Mouse (Mus musculus): Measurements from ENCODE around the gene Il12a.

The Il12a gene

GRCm38 (mm10) chr3:68684207-68684606 is 6.2 kb upstream of the Il12a start:
- DNase-seq (ENCODE audit: low read depth, low spot score), result no peak

DNA sequence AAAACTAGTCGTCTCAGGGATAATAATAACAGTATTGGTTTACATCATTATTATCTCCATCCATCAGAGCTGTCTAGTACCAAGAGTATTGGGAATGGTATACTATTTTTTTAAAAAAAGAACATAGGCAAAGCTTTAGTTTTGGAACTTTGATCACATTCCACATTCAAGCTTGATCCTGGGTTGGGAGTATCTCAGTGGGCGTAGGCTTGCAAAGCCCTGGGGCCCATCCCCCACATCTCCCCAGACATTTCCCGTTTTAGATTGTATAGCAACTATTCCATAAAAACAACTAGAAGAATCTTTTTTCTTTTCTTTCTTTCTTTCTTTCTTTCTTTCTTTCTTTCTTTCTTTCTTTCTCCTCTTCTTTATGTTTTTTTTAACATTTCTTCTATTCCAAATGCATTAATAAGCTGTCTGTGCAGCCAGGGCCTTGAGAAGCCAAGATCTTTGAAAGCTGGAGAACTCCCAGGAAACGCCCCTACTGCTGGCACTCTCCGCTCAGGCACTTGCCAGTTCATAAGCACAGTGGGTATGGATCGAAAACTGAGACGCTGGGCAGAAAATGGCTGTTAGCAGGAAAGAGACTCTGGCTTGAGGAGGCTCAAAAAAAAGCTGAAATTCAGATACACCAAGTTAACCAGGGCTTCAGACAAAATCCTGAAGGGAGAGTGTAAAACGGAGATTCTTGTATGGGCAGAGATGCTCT is 3.4 kb upstream of the Il12a start:
- DNase-seq (ENCODE audit: low read depth, low spot score), result no peak

GRCm38 (mm10) chr3:68689346-68689745 is 1.1 kb upstream of the Il12a start:
- DNase-seq (ENCODE audit: low read depth, low spot score), result no peak

GRCm38 (mm10) chr3:68691100-68691778 is 795 bp downstream of the Il12a start:
- DNase-seq (ENCODE audit: low read depth, low spot score), result peak; percentile 33

GRCm38 (mm10) chr3:68691938-68692599 is 1.6 kb downstream of the Il12a start:
- no peak for DNase-seq (ENCODE audit: low read depth, low spot score)

- no peak for DNase-seq (ENCODE audit: low read depth, low spot score)
These were observed 2.3 kb downstream of the Il12a start for GRCm38 (mm10) chr3:68692600-68693225.

DNA sequence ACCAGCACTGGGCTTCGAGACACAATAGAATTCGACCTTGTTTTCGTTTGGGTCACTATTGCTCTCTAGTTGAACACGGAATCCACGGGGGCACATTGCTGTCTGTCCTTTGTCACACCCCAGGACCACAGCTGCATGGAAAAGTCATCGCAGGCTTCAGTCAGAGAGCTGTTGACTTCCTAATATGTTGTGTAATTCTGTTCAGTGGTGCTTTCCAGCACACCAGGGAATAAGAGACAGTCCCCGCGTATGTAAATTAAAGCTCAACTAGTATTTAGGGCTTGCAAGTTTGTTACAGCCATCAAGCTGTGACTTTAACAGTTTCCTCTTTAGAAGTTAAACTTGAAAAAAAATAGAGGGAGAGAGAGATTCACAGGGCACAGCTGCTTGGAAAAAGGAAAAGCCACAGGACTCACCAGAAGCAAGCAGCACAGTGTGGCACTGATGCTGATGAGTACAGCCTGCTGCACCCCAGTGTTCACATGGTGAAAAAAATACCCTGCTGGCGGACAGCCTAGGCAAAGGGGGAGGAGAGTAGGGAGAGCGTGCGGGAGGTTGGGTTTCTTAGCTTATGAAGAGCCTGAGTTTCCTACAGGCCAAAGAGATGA is 3.1 kb downstream of the Il12a start:
- DNase-seq (ENCODE audit: low read depth, low spot score), result no peak

GRCm38 (mm10) chr3:68695321-68695720 is 4.9 kb downstream of the Il12a start:
- DNase-seq (ENCODE audit: low read depth, low spot score), result no peak

GRCm38 (mm10) chr3:68696495-68697200 is 6.2 kb downstream of the Il12a start:
- no peak for DNase-seq (ENCODE audit: low read depth, low spot score)

DNA sequence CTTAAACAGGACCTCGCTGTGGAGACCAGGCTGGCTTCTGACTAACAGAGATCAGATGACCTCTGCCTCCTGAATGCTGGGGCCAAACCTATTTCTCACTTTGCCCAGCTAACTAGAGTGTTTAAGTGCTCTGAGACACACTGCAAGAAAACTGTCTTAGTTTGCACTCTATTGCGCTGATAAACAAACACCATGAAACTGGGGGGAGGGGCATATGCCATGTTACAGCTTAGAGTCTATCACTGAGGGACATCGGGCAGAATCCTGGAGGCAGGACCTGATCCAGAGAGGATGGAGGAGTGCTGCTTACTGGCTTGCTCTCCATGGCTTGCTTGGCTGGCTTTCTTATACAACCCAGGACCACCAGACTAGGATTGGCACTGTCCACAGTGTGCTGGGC is 8.2 kb downstream of the Il12a start:
- DNase-seq (ENCODE audit: low read depth, low spot score), result no peak

GRCm38 (mm10) chr3:68700091-68700490 is 9.6 kb downstream of the Il12a start:
- DNase-seq (ENCODE audit: low read depth, low spot score), result no peak

DNA sequence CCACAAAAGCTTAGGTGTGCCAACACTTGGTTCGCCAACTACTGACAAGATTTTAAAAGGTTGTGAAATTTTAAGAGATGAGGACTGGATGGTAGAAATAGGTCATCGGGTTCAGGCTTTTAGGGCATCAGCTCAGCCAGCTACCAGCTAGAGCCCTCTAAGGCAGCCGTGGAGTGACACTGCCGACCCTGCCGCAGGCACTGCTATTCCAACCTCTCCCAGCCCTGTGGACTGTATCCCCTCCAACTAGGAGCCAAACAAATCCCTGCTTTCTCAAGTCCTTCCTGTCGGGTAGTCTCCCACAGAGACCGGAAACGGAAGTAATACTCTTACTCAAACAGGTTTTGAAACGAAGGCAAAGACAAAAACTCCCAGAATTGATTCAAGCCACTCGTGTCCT is 15.9 kb downstream of the Il12a start:
- DNase-seq (ENCODE audit: low read depth, low spot score), result no peak

- DNase-seq (ENCODE audit: low read depth, low spot score), result peak; percentile 52
These were observed 17.8 kb downstream of the Il12a start for GRCm38 (mm10) chr3:68708230-68708629.

DNA sequence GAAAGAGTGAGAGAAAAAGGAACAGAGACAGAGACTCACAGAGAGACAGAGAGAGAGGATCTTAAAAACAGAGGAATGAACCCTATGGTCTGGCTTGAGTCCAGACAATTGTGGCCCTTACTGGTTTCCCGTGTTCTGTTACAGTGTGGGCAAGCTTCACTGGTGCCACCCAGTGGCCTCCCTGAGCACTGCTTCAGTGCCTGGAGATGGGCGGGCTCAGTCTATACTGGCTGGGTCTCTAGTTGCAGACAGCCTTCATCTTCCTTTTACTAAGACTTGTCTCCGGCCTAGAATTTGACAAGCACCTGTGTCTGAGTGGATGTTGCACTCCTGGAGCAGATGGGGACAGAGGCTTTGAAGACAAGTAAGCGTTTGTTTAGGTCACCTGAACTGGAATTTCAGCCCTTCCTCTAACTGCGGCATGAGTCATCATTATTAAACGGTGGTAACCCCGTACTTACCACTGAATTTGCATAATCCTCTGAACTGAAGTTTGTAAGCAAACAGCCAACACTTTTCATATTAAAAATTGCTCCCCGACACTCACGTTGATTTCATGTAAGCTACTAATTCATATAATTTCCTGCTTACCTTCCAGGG is 18.9 kb downstream of the Il12a start:
- DNase-seq (ENCODE audit: low read depth, low spot score), result peak; percentile 87

- no peak for DNase-seq (ENCODE audit: low read depth, low spot score)
These were observed 20.0 kb downstream of the Il12a start for GRCm38 (mm10) chr3:68710436-68710835.

- no peak for DNase-seq (ENCODE audit: low read depth, low spot score)
These were observed 21.1 kb downstream of the Il12a start for GRCm38 (mm10) chr3:68711510-68711909.

- DNase-seq (ENCODE audit: low read depth, low spot score), result peak; percentile 85
These were observed 23.1 kb downstream of the Il12a start for GRCm38 (mm10) chr3:68713550-68713949.

GRCm38 (mm10) chr3:68717346-68717745 is 26.9 kb downstream of the Il12a start:
- peak; percentile 90 for DNase-seq (ENCODE audit: low read depth, low spot score)

- DNase-seq (ENCODE audit: low read depth, low spot score), result no peak
These were observed 28.9 kb downstream of the Il12a start for GRCm38 (mm10) chr3:68719229-68719819.

DNA sequence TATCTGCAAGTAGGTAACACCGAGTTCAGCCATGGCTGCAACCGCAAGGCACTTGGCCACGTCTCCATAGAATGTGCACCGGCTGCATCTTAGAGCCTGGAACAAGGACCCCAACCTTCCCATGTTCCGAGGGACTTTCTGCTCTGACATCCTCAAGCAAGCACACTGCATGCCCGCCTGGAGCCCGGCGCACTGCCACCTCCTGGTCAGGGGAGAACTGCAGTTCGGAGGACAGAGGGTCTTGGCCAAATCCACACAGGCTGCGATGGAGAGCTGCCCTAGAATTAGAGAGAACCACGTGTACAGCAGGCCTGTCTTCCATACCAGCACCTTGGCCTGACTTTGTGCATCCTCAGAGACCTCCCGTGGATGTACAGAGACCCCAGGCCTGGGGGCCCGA is 29.8 kb downstream of the Il12a start:
- peak; percentile 61 for DNase-seq (ENCODE audit: low read depth, low spot score)

All from CD4-positive, CD25-positive, alpha-beta regulatory T cell, adult 2 months (primary cell).